Mouse (Mus musculus) E14TG2a.4 (cell line): Measurements from ENCODE around the gene Abca5.
"Not testable (repeated sequence)": the region's sequence is repeated elsewhere in the genome, so short reads cannot be mapped to it uniquely, and the experiment has no call there.

ENCODE experiments used
- CTCF ChIP-seq: conservative IDR thresholded peaks from 2 replicates; pipeline ENCODE4 v1.5.1; 2014; ENCODE audit warnings: low read length
- POU5F1 ChIP-seq: IDR thresholded peaks from 2 replicates; pipeline ENCODE4 v1.6.1; 2014; ENCODE audit warnings: low read length, borderline replicate concordance

DNA sequence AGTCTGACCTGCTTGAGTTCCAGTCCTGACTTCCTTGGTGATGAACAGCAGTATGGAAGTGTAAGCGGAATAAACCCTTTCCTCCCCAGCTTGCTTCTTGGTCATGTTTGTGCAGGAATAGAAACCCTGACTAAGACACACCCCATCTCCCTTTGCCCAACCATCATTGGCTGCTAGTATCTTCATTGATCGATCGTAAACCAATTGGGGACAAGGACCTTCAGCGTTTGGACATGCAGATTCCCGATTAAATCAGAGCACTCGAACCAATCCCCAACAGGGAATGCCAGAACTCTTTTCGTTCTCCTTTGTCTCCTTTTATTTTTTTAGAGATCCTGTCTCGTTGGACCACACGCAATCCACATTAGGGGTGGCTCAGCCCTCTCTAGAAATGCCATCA is 17.6 kb upstream of the Abca5 start:
- not testable (repeated sequence) for TF ChIP-seq CTCF, POU5F1
